In the genomic region with DNA sequence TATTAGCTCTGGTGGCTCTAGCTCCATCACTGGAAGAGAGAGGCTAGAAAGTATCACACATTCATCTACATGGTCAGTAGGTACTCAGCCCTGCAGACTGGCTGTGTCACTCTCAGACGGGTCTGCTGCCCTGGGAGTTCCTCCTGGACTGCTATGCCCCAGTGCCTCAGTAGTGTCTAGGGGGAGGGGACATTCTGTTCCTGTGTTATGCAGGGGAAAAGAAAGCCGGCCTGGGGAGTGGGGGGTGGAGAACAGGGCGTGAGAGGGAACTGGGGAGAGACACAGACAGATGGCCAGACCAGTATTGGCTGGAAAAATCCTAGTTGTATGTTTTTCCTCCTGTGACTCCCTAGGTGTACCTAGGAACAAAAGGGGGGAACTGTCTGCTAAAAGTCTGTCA, we compare ENCODE assay signal across 12 mouse cellular contexts. TPM values are rescaled to one million over a fixed set of nuclear protein-coding genes. Genes with fewer than 3 reads are reported as not detected.
A peak's percentile ranks its signal among the peaks of the same experiment; 100 is the strongest.
DNase-seq lines count a peak whose midpoint lies in the region; ATAC-seq lines count a peak whose summit lies in the region.
"Had no signal": no experiment of that assay in that cellular context is flagged by ENCODE, and none has a peak within 500 bp of the region (broad histone marks: within the 10 kb centered on the region; RNA-seq: fewer than 3 reads in every experiment).

No protein-coding gene starts in this region.

- peak overlapping the region; percentile 67; the same call in 1 of the 2 replicates for H3K9ac ChIP-seq in heart, embryonic 14.5 days (ENCODE audit: low read length)
- H3K9ac ChIP-seq in neural tube, embryonic 13.5 days, result no peak overlapping the region; the same call in 1 of the 2 replicates
- no peak overlapping the region for H3K9ac ChIP-seq in neural tube, embryonic 15.5 days (replicated peaks)
- H3K9ac ChIP-seq in forebrain, embryonic 16.5 days (replicated peaks; ENCODE audit: low read depth, low read length), result 0 out of 2 replicates have a peak overlapping the region, but pooled peaks have one; percentile 23

- peaks cover 35 to 43% of the 10 kb centered on the region in 2 experiments for H3K4me1 ChIP-seq in heart, embryonic 14.5 days (ENCODE audit: control insufficient read depth in 2 of 2, insufficient read depth in 2 of 2, low read length in 2 of 2)
- peaks cover 24% of the 10 kb centered on the region for H3K4me1 ChIP-seq in neural tube, embryonic 13.5 days (replicated peaks)
- H3K4me1 ChIP-seq in neural tube, embryonic 15.5 days, result peaks cover 15% of the 10 kb centered on the region
- peaks cover 19% of the 10 kb centered on the region for H3K4me1 ChIP-seq in forebrain, embryonic 16.5 days (replicated peaks; ENCODE audit: control insufficient read depth, insufficient read depth, low read length)

- 46% methylated on average over 3 of the region's 3 CpGs for WGBS in heart, embryonic 14.5 days
- 17% methylated on average over 3 of the region's 3 CpGs for WGBS in neural tube, embryonic 13.5 days
- WGBS in neural tube, embryonic 15.5 days, result 22% methylated on average over 3 of the region's 3 CpGs
- WGBS in forebrain, embryonic 16.5 days, result 17% methylated on average over 3 of the region's 3 CpGs

- ATAC-seq in heart, embryonic 14.5 days (ENCODE audit: insufficient number of reproducible peaks, insufficient read depth, low FRiP score, low read depth), result no peak
- peak; percentile 45; the same call in 1 of the 2 replicates for ATAC-seq in neural tube, embryonic 13.5 days (ENCODE audit: low read depth)
- no peak for ATAC-seq in neural tube, embryonic 15.5 days (ENCODE audit: low FRiP score)
- no peak for ATAC-seq in forebrain, embryonic 16.5 days
- ATAC-seq in neutrophil, adult 5-6 weeks (ENCODE audit: extremely low read depth, insufficient number of reproducible peaks, low FRiP score, poor library complexity, severe bottlenecking), result 0 out of 2 replicates have a peak, but pooled peaks have one; percentile 4

- no peaks in the 10 kb centered on the region for H3K9me3 ChIP-seq in heart, embryonic 14.5 days (ENCODE audit: control insufficient read depth, low read length)
- no peaks in the 10 kb centered on the region for H3K9me3 ChIP-seq in neural tube, embryonic 13.5 days
- H3K9me3 ChIP-seq in neural tube, embryonic 15.5 days (replicated peaks), result no peaks in the 10 kb centered on the region
- no peaks in the 10 kb centered on the region for H3K9me3 ChIP-seq in forebrain, embryonic 16.5 days (ENCODE audit: control insufficient read depth, low read length)

- no peaks in the 10 kb centered on the region for H3K36me3 ChIP-seq in heart, embryonic 14.5 days (ENCODE audit: control insufficient read depth, insufficient read depth, low read length)
- no peaks in the 10 kb centered on the region for H3K36me3 ChIP-seq in neural tube, embryonic 13.5 days
- H3K36me3 ChIP-seq in neural tube, embryonic 15.5 days, result no peaks in the 10 kb centered on the region
- no peaks in the 10 kb centered on the region for H3K36me3 ChIP-seq in forebrain, embryonic 16.5 days (ENCODE audit: control insufficient read depth, insufficient read depth)

- peak overlapping the region; percentile 53 to 81; a peak in 3 of 4 replicates for H3K27ac ChIP-seq in heart, embryonic 14.5 days (replicated peaks in 1 of 2; ENCODE audit: control insufficient read depth in 1 of 2, insufficient read depth in 1 of 2, low read depth in 2 of 2, low read length in 2 of 2)
- H3K27ac ChIP-seq in neural tube, embryonic 13.5 days (replicated peaks), result peak overlapping the region; percentile 63; the same call in 1 of the 2 replicates
- H3K27ac ChIP-seq in neural tube, embryonic 15.5 days (replicated peaks), result no peak overlapping the region
- H3K27ac ChIP-seq in forebrain, embryonic 16.5 days (ENCODE audit: low read length), result no peak overlapping the region

- DNase-seq in heart, adult 8-10 months (ENCODE audit: low spot score), result no peak
- no peak for DNase-seq in cerebellum, postnatal 10 days
- no peak for DNase-seq in cerebellum, adult 9-11 months
- DNase-seq: kidney, adult 11 months; layer of hippocampus, postnatal 36 days; thymus, adult 2 months had no signal

- no peak overlapping the region for H3K4me2 ChIP-seq in heart, embryonic 14.5 days (ENCODE audit: low read length)
- no peak overlapping the region for H3K4me2 ChIP-seq in neural tube, embryonic 13.5 days
- no peak overlapping the region for H3K4me2 ChIP-seq in neural tube, embryonic 15.5 days
- no peak overlapping the region for H3K4me2 ChIP-seq in forebrain, embryonic 16.5 days (ENCODE audit: low read length)

- no peak overlapping the region for H3K4me3 ChIP-seq in heart, embryonic 14.5 days (ENCODE audit: control insufficient read depth in 1 of 2, insufficient read depth in 1 of 2, low read depth in 1 of 2, low read length in 2 of 2)
- no peak overlapping the region for H3K4me3 ChIP-seq in neural tube, embryonic 13.5 days
- H3K4me3 ChIP-seq in neural tube, embryonic 15.5 days (replicated peaks), result no peak overlapping the region
- H3K4me3 ChIP-seq in forebrain, embryonic 16.5 days (replicated peaks; ENCODE audit: low read length), result no peak overlapping the region

- no peaks in the 10 kb centered on the region for H3K27me3 ChIP-seq in heart, embryonic 14.5 days (ENCODE audit: control insufficient read depth, insufficient read depth, low read length)
- H3K27me3 ChIP-seq in neural tube, embryonic 13.5 days, result no peaks in the 10 kb centered on the region
- no peaks in the 10 kb centered on the region for H3K27me3 ChIP-seq in neural tube, embryonic 15.5 days (replicated peaks)
- H3K27me3 ChIP-seq in forebrain, embryonic 16.5 days (replicated peaks; ENCODE audit: control insufficient read depth, insufficient read depth, low read length), result no peaks in the 10 kb centered on the region

RNA-seq across cellular contexts. Expression of a gene that starts 7.1 kb away (rescaled TPM):
- polyA plus RNA-seq in heart, embryonic 14.5 days (2014; fragmentation: Nextera tagmentation; extraction: Ambion mirVana), result 34.7 and 36.9 TPM in 2 replicates
- total RNA-seq in heart, adult 8-10 months (2022), result 10 to 100 TPM; 18.3 to 35.3 (median 28.0) TPM
- 49.0 and 55.3 TPM in 2 replicates for polyA plus RNA-seq in neural tube, embryonic 13.5 days (2015; fragmentation: Nextera tagmentation; extraction: Ambion mirVana)
- 20.6 and 29.3 TPM in 2 replicates for polyA plus RNA-seq in neural tube, embryonic 15.5 days (2015; fragmentation: Nextera tagmentation; extraction: Ambion mirVana)
- 56.0 and 66.4 TPM in 2 replicates for polyA plus RNA-seq in forebrain, embryonic 16.5 days (2015; fragmentation: Nextera tagmentation; extraction: Ambion mirVana)
- total RNA-seq in neutrophil, adult 5-6 weeks (2017), result 605 and 631 TPM in 2 replicates

RNA-seq across cellular contexts. Expression of a gene that starts 25.0 kb away (rescaled TPM):
- 0.46 and 0.96 TPM in 2 replicates for polyA plus RNA-seq in heart, embryonic 14.5 days (2014; fragmentation: Nextera tagmentation; extraction: Ambion mirVana)
- not detected for total RNA-seq in heart, adult 8-10 months (2022)
- 0.45 and 0.81 TPM in 2 replicates for polyA plus RNA-seq in neural tube, embryonic 13.5 days (2015; fragmentation: Nextera tagmentation; extraction: Ambion mirVana)
- polyA plus RNA-seq in neural tube, embryonic 15.5 days (2015; fragmentation: Nextera tagmentation; extraction: Ambion mirVana), result 0.87 and 0.89 TPM in 2 replicates
- polyA plus RNA-seq in forebrain, embryonic 16.5 days (2015; fragmentation: Nextera tagmentation; extraction: Ambion mirVana), result 0.14 TPM in 1 of 2 replicates, not detected in the other
- total RNA-seq in neutrophil, adult 5-6 weeks (2017), result 0.35 TPM in 1 of 2 replicates, not detected in the other
- total RNA-seq: layer of hippocampus, postnatal 36 days had no signal

RNA-seq across cellular contexts. Expression of a gene that starts 49.0 kb away (rescaled TPM):
- polyA plus RNA-seq in heart, embryonic 14.5 days (2014; fragmentation: Nextera tagmentation; extraction: Ambion mirVana), result 15.9 and 18.0 TPM in 2 replicates
- 10 to 100 TPM in 1 of 4 experiments, 1 to 10 TPM in 3; 5.9 to 14.1 (median 8.2) TPM for total RNA-seq in heart, adult 8-10 months (2022)
- polyA plus RNA-seq in neural tube, embryonic 13.5 days (2015; fragmentation: Nextera tagmentation; extraction: Ambion mirVana), result 11.1 and 14.9 TPM in 2 replicates
- polyA plus RNA-seq in neural tube, embryonic 15.5 days (2015; fragmentation: Nextera tagmentation; extraction: Ambion mirVana), result 14.5 and 14.6 TPM in 2 replicates
- 7.8 and 12.6 TPM in 2 replicates for polyA plus RNA-seq in forebrain, embryonic 16.5 days (2015; fragmentation: Nextera tagmentation; extraction: Ambion mirVana)
- total RNA-seq in neutrophil, adult 5-6 weeks (2017), result not detected in 2 replicates
- total RNA-seq: CH12.LX had no signal

Comparison
In these comparisons a context has a peak if more than half of its experiments do, and no peak if none do; other contexts are left out.
1. ATAC-seq: peak in neural tube, embryonic 13.5 days (single experiment) and neutrophil, adult 5-6 weeks (single experiment); none in heart, embryonic 14.5 days (single experiment), neural tube, embryonic 15.5 days (single experiment) and forebrain, embryonic 16.5 days (single experiment).
2. H3K27ac ChIP-seq: peak in heart, embryonic 14.5 days (2 of 2) and neural tube, embryonic 13.5 days (single experiment); none in neural tube, embryonic 15.5 days (single experiment) and forebrain, embryonic 16.5 days (single experiment).
3. H3K9ac ChIP-seq: peak in heart, embryonic 14.5 days (single experiment) and forebrain, embryonic 16.5 days (single experiment); none in neural tube, embryonic 13.5 days (single experiment) and neural tube, embryonic 15.5 days (single experiment).